Mouse (Mus musculus): Measurements from ENCODE around the gene Tmem116.

The Tmem116 gene

GRCm38 (mm10) chr5:121541235-121541634 is 89.5 kb downstream of the Tmem116 start:
- no peak for DNase-seq

- no peak for DNase-seq
These were observed 91.7 kb downstream of the Tmem116 start for GRCm38 (mm10) chr5:121543370-121543769.

- DNase-seq = no peak
These were observed 93.5 kb downstream of the Tmem116 start, which contains the start of the genes Adam1a and Gm42878 for GRCm38 (mm10) chr5:121544910-121545792. Gene Adam1a, minus strand, starts transcription at chr5:121545482. Gene Gm42878, minus strand, starts transcription at chr5:121545482.

- DNase-seq = peak; percentile 96 to 98
These were observed 94.3 kb downstream of the Tmem116 start, which contains the start of gene Mapkapk5 for GRCm38 (mm10) chr5:121545793-121546529. Gene Mapkapk5, minus strand, starts transcription at chr5:121545905.

- DNase-seq = peak; percentile 72 to 83
These were observed 94.8 kb downstream of the Tmem116 start for GRCm38 (mm10) chr5:121546530-121546895.

GRCm38 (mm10) chr5:121547084-121547483 is 95.4 kb downstream of the Tmem116 start:
- no peak for DNase-seq

GRCm38 (mm10) chr5:121549196-121549595 is 97.5 kb downstream of the Tmem116 start:
- DNase-seq = peak; percentile 41 to 45

- DNase-seq = no peak
These were observed 110.7 kb downstream of the Tmem116 start for GRCm38 (mm10) chr5:121562436-121562835.

- peak; percentile 89 to 96 for DNase-seq
These were observed 112.8 kb downstream of the Tmem116 start for GRCm38 (mm10) chr5:121564468-121564895.

GRCm38 (mm10) chr5:121566035-121566681 is 114.5 kb downstream of the Tmem116 start:
- peak; percentile 70 to 84 for DNase-seq

GRCm38 (mm10) chr5:121569881-121570420 is 118.3 kb downstream of the Tmem116 start:
- no peak for DNase-seq

GRCm38 (mm10) chr5:121570787-121571186 is 119.1 kb downstream of the Tmem116 start:
- peak; percentile 31 to 59 for DNase-seq

Measured in kidney, postnatal 36 days (tissue).